Mouse (Mus musculus) NIH3T3 (cell line): ENCODE data around the gene Tmem125.
"Not testable (repeated sequence)": the region's sequence is repeated elsewhere in the genome, so short reads cannot be mapped to it uniquely, and the experiment has no call there.

Experiments used
- DNase-seq: peaks from one replicate; pipeline ENCODE4 v3.0.0-alpha.2; 2012; ENCODE audit warnings: low read depth

Gene Tmem125

DNA sequence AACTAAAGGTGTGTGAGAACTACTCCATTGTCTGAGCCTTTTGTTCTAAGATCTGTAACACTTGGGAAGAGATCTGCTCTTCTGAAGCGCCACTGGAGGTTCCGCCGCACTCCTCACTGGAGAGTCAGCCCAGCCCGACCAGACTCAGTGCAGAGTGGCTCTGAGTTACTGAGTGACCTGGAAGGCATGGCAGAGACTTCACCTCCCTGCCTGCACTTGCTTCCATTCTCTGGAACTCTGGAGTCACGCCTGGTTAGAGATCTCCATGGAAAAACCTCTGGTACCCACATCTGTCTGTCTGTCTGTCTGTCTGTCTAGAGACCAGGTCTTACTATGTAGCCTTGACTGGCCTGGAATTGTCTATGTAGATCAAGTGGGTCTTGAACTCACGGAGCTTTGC, 8.2 kb downstream of the Tmem125 start:
- DNase-seq: no peak

DNA sequence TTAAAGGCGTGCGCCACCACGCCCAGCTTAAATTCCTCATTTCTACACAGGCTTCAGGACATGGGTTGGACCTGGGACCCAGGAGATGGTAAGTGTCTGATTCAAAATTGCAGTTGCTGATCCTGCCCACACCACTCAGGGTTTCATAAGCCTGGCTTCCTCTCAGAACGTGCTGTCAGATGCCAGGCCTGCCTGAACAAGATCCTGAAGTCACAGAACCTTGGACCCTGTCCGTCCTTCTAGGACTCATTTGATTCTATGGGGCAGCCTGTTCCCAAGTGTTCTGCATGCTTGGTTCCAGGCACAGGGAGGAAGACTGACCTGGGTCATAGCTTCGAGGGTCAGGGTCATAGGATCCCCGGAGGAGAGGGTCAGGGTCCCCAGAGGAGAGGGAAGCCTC, 10.2 kb downstream of the Tmem125 start:
- no peak for DNase-seq

DNA sequence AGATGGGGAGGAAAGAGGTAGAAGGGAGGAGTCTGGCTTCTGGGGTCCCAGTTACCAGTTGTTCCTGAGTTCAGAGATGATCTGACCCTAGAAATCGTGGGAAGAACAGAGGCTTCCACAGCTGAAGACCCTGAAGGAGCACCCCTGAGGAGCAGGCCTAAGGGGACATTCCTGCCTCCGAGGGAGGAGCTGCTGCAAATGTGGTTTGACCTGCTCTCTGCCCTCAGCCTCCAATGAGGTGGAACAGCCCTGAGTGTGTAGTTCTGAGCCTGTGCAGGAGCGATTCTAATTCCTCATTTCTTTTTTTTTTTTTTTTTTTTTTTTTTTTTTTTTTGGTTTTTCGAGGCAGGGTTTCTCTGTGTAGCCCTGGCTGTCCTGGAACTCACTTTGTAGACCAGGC, 10.7 kb downstream of the Tmem125 start:
- no peak for DNase-seq

DNA sequence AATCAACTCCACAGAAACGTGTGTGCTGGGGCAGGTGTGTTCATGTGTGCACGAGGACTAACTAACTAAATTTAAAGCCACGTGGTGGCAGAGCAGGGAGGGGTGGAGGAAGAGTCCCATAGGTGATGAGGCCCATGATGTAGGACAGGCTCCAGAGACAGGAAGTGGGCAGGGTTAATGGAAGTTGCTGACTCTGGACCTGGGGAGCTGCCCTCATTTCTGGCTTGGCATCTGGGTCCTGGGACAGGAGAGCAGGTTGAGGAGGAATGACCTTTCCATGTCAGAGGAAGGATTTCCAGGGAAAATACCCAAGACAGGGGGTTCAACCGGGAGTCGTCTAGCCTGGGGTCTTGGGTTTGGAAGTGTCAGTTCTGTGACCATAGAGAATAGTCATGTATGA, 11.2 kb downstream of the Tmem125 start:
- DNase-seq: no peak

DNA sequence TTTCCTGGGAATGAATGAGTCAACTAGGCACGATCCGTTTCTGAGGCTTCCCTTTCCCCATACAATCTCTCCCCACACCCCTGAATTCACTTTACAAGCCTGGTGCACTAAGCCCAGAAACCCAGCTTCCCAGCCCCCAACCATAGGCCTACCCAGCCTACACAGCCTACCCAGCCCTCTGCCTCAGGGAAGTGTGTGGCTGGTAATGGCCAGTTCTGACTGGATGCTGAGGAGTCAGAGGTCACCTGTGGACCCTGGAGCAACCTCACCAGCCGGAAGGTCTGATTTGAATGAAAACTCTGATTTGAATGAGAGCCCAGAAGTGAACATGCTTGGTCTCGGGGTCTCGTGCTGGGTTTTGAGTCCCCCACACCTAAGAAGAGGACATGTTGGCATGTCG, 16.1 kb downstream of the Tmem125 start:
- no peak for DNase-seq

DNA sequence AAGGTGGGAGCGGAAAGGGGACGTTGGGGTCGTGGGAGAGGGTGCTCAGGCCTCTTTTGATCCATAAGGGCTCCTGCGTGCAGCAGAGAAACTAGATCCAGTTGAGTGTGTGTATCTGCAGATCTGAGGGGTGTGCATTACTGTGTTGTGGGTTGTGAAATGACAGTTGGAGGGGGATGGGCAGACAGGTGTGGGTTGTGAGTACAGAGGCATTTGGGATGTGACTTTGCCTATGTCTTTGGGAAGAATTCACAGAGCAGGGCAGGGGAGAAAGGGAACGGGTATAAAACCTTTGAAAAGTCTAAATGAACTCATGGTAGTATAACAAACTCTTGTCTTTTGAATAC, 16.5 kb downstream of the Tmem125 start:
- no peak for DNase-seq

DNA sequence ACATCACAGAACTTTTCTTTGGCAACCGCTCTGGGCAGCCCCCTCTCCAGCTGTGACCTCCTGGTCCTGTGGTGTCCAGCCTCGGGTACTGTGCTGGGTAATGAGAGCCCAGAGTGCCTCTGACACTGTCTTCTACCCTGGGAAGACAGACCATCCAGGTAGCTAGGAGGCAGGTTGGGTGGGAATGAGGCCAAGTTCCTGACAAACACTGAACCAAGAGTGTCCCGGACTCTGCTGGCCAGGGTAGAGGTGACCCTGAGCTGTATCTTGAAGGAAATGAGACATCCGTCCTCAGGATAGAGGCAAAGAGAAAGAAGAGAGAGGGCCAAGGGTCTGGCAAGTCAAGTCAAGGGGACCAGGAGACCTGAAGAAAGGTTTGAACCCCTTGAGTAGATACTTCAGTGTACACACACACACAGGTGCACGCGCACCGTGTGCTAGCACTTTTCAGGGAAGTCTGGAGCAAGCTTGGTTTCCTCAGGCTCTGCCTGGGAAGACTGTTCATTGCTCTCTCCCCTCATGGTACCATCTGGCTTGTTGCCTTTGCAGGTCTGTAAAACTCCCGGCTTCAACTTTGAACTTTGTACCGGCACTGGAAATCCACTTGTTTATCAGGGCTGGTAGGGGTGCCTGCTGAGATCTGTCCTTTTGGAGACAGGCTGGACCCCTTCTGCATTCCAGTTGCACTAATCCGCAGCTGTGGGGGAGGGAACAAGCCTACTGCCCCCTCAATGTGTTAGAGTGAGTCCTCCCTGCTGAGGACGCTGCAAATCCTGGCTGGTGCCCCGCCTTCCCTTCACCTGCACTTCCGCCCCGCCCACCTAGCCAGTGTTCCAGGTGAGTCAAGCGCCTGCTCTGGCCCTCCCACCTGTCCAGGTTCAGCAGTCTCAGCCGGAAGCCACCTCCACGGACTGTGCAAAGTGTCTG, 17.2 kb downstream of the Tmem125 start, which contains the start of gene 2610528J11Rik:
Gene 2610528J11Rik, plus strand, starts transcription at position 592 of the 927 bp plus-strand sequence.
- DNase-seq: no peak

DNA sequence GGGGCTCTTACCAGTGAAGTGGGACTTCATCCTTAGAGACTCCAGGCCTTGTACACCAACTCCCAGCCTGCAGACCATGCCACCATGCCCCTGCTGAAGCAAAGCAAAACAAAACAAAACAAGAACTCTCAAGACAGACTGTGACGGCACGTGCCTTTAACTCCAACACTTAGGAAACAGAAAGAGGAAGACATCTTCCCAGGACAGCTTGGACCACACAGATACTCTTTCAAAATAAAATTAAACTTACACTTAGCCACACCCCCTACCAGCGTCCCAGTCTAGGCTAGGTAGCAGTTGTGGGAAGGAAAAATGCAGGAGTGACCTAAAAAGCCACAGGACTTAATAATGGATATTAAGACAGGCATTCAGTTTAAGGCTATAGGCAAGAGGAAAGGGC, 18.1 kb downstream of the Tmem125 start:
- DNase-seq: no peak

DNA sequence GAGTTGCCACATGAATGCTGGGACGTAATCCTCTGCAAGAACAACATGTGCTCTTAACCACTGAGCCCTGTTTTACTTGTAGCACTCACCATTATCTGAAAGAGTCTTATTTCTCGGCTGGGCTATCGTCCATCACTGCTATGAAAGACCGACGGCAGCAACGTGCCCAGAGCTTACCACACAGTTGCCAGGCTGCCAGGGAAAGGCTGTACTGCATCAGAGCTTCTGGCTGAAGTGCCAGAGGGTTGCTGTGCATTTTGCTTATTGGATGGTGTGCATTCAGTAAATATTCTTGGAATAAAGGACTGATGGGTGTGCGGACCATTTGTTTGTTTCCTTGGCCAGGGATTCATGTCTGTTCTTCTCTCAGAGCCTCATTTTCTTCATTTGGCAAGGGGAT, 19.9 kb downstream of the Tmem125 start:
- no peak for DNase-seq

DNA sequence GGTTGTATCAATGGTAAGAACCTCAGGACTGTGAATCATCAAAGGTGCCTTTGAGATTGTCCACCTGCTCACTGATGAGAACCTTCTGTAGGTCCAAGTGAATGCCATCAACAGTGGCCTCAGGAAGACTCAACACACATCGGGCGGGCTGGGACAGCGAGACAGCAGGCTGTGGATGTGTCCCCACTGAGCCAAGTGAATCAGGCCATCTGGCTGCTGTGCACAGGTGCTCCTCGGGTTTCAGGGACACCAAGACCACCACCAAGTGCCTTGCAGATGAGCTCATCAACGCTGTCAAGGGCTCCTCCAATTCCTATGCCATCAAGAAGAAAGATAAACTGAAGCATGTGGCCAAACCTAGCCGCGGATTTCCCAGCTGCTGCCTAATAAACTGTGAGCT, 21.6 kb downstream of the Tmem125 start:
- DNase-seq: no peak

DNA sequence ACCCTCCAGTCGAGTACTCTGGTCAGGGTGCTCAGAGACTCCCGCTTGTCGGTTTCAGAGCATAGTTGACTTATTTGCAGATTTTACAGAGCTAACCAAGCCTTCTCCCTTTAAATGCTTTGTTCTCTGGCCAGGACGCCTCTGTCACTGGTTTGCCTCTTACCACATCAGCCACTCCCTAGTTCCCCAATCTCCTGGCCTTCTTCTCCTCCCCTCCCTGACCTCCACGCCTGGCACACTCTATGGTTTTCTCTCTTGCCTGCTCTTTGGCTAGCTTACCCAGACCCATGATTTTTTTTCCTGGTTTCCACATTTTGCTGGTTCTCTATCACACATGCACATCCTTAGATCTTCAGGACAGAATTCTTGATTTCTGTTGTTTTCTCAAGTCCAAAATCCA, 25.6 kb downstream of the Tmem125 start:
- no peak for DNase-seq

DNA sequence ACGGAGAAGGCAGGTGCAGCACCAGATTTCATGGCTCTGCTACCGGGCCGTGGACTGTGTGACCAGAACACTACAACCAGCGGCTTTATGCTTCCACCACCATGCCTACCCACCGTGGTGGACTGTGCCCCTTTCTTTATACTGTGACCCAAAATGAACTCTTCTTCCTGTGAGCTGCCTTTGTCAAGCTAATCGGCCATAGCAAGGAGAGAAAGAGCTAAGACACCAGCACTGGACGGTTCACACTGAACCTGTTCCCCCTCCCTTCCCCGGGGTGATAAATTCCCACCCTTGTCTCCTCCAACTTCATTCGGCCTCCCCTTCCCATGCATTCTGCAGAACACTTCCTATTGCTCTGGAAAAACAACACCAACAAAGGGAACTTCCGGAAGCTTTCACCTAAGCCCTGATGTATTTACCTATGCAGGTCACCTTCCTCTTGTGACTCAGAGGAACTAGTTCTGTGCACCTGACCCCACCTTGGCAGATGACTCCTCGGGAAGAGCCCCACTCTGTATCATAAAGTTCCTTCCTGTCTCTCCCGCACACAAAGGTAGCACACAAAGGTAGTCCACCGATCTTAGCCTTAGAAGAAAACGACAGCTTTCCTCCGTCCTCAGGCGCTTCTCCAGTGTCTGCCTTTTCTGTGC, 26.2 kb downstream of the Tmem125 start:
- no peak for DNase-seq

DNA sequence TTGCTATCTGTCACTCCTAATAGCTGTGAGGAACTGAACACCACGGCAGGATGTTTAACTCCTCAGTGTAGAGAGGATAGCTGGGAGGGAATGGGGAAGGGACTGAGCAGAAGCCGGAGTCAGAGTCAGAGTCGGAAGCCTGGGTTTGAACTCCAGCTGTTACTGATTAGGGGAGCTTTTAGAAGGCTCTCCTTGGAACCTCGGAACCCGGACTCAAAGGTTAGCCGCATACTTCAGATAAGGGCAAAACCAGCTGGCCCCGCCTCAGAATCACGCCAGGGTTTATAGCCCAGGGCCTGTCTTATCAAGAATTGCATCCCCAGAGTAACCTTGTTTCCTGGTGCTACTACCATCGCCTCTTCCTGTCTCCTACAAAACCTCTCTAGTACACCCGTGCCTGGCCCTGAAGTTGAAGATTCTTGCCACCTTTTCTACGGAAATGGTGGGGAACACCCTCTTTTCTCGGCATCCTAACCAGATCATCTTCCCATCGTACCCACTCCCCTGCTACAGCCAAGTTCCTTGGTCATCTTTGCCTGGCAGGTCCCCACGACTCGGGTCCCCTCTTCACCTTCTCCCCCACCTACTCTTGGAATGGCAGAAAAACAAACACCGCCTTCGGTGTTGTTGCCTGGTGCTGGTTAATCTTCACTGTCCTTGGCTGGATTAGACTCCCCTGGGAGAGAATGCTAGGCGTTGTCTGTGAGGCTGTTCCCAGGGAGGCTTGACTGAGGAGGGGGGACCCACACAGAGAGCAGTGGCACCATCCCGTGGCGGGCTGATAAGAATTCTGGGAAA, 26.9 kb downstream of the Tmem125 start:
- DNase-seq: no peak

DNA sequence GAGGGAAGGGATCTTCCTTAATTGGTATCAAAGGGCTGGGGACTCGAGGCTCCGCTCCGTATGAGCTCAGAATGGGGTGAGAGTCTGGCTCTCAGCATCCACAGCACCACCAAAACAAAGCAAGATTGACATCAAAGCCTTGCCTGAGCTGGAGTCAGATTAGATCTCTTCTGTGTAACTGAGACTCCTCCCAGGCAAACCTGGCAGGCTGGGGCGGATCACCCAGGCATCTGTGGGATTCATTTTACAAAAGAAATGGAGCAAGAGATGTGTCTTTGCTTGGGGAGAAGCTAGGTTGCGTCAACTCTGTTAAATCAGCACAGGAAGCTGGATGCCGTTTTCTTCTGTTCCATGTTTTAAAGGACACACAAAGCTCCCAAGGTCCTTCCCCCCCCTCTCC, 34.8 kb downstream of the Tmem125 start:
- no peak for DNase-seq

DNA sequence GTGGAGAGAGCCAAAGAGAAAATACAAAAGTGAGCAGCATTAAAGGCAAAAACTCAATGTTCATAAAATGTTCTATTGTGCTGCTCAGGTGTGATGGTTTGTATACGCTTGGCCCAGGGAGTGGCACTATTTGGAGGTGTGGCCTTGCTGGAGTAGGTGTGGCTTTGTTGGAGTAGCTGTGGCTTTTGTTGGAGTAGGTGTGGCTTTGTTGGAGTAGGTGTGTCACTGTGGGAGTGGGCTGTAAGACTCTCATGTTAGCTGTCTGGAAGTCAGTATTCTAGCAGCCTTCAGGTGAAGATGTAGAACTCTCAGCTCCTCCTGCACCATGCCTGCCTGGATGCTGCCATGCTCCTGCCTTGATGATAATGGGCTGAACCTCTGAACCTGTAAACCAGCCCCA, 36.7 kb downstream of the Tmem125 start:
- DNase-seq: not testable (repeated sequence)

DNA sequence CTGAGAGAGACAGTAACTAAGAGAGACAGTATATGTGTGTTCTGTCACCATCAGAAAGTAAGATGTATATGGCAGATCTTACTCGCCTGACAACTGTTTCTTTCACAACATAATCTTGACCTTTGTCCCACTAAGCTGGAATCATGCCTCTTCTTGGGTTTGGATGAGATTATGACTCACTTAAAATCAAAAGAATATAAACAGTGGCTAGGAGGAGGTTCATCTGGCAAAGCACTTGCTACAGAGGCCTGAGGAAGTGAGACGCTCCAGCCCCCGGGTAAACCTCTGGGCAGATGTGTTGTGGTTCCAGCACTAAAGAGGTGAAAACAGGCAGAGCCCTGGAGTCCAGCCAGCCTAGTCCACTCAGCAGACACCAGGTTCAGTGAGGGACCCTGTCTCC, 38.3 kb downstream of the Tmem125 start:
- DNase-seq: peak; percentile 91

DNA sequence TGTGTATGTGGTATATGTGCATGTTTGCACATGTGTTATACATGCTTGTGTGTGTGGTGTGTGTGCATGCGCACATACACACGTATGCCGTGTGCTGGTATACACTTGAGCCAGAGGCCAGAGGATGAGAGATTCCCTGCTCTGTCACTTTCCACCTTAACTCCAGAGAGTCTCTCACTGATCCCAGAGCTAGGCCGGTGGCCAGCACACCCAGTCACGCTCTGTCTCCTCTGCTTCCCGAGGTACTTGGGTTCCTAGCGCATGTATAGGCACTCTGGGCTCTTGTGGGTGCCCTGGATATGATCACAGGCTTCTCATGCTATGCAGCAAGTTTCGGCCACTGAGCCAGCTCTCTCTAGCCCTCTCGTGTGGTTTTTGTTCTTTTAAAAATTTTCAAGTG, 43.1 kb downstream of the Tmem125 start:
- DNase-seq: no peak

DNA sequence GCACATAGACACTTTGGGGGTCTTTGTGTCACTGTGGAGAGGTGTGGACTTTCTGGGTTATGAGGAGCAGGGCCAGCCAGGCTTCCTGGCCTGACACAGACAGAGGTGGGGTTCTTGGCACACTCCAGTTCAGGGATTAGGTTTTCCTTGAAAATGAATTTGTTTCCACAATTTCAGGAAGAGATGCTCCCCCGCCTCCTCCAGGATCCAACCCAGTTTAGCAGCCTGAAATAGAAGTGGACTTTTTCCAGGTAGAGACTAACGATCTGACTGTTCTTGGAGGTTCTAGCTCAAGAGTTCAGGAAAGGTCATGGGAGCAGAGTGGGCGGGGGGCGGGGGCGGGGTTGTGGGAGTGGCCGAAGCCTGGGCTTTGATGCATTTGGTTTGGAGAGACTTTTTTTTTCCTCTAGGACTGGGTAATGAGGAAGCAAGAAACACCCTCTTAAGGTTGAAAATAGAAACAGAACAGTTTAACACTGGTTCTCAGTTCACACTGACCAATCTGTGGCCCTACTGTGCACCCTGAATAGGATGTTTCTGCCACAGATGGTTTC, 43.6 kb downstream of the Tmem125 start:
- no peak for DNase-seq
